ENCODE assay signal across 13 mouse cellular contexts in the genomic region with DNA sequence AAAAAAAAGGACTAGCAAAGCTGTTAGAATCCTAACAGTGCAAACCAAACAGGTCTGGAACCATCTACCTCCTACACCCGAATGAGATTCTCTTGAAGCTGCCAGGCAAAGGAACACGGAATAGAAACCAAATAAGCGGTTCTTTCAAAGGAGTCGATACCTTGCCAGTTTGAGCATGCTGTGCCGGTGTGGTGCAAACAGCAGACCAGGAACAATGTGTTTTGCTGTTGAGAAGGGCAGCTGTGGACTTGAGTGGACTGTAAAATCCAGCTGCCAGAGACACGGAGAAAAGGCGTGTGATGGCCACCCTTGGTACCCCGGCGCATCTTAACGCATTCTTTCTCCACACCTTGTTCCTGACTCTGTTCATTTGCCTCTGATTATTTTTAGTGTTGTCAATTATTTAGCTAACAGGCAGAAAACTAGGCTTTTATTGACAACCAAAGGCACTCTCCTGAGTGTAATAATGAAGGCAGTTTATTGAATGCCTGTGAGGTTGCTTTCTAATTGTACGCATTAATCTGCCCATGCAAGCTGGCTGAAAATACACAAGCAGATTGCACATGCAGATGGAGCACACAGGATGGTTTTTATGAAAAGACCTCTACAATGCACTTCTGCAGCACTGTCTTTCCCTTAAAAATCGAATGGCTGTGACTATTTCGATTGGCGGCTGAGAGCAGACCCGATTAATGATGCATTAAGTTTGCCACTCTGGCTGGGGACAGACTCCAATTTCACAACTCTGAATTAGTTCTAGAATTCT. TPM values are rescaled to one million over a fixed set of nuclear protein-coding genes. Genes with fewer than 3 reads are reported as not detected.
A peak's percentile ranks its signal among the peaks of the same experiment; 100 is the strongest.
DNase-seq lines count a peak whose midpoint lies in the region; ATAC-seq and TF ChIP-seq lines count a peak whose summit lies in the region.
"Had no signal": no experiment of that assay in that cellular context is flagged by ENCODE, and none has a peak within 500 bp of the region (broad histone marks: within the 10 kb centered on the region; RNA-seq: fewer than 3 reads in every experiment).

No protein-coding gene starts in this region.

- peak overlapping the region; percentile 45 for H3K4me2 ChIP-seq in neural tube, embryonic 12.5 days (replicated peaks)
- H3K4me2 ChIP-seq: heart, embryonic 15.5 days; liver, embryonic 13.5 days had no signal

- WGBS in hindbrain, embryonic 10.5 days = 53% methylated on average over 15 of the region's 15 CpGs
- 41% methylated on average over 15 of the region's 15 CpGs for WGBS in neural tube, embryonic 12.5 days

- ATAC-seq in neural tube, embryonic 12.5 days (ENCODE audit: low FRiP score, low read depth) = peak; percentile 56; the same call in 1 of the 2 replicates
- ATAC-seq: CD4-positive, CD25-positive, alpha-beta regulatory T cell, adult 4 months had no signal

- peak overlapping the region; percentile 27 for H3K4me3 ChIP-seq in left cerebral cortex, adult 2 months
- peak overlapping the region; percentile 22; the same call in 1 of the 2 replicates for H3K4me3 ChIP-seq in hindbrain, embryonic 10.5 days
- no peak overlapping the region for H3K4me3 ChIP-seq in neural tube, embryonic 12.5 days
- H3K4me3 ChIP-seq: heart, embryonic 15.5 days; liver, embryonic 13.5 days had no signal

- H3K27me3 ChIP-seq in hindbrain, embryonic 10.5 days (ENCODE audit: insufficient read depth, poor library complexity, severe bottlenecking) = no peaks in the 10 kb centered on the region
- no peaks in the 10 kb centered on the region for H3K27me3 ChIP-seq in neural tube, embryonic 12.5 days (replicated peaks)
- H3K27me3 ChIP-seq: heart, embryonic 15.5 days; liver, embryonic 13.5 days had no signal

- TF ChIP-seq CTCF in left cerebral cortex, adult 2 months (IDR thresholded peaks at IDR 0.05) = no peak

- intact Hi-C loops in left cerebral cortex, adult 2 months (cut with DNase I) = no loop called here
- intact Hi-C loops in left cerebral cortex, postnatal 4 days (cut with DNase I) = no loop called here

- H3K9me3 ChIP-seq in hindbrain, embryonic 10.5 days = 0 out of 2 replicates have a peak, but pooled peaks cover 8% of the 10 kb centered on the region
- no peaks in the 10 kb centered on the region for H3K9me3 ChIP-seq in neural tube, embryonic 12.5 days
- H3K9me3 ChIP-seq: heart, embryonic 15.5 days; liver, embryonic 13.5 days had no signal

- H3K4me1 ChIP-seq in hindbrain, embryonic 10.5 days (replicated peaks) = peaks cover 13% of the 10 kb centered on the region; the same call in 1 of the 2 replicates
- peaks cover 5% of the 10 kb centered on the region; the same call in 1 of the 2 replicates for H3K4me1 ChIP-seq in neural tube, embryonic 12.5 days
- H3K4me1 ChIP-seq: heart, embryonic 15.5 days; liver, embryonic 13.5 days had no signal

- no peak for DNase-seq in left cerebral cortex, adult 2 months (ENCODE audit: extremely low spot score in 1 of 2, low spot score in 2 of 2)
- DNase-seq in left cerebral cortex, postnatal 4 days = no peak
- peak; percentile 15 for DNase-seq in hindbrain, embryonic 10.5 days (ENCODE audit: low spot score)
- DNase-seq in layer of hippocampus, postnatal 10 days (ENCODE audit: low spot score in 2 of 2) = peak; percentile 41 to 43
- no peak for DNase-seq in ovary, postnatal 14 days (ENCODE audit: low spot score)
- no peak for DNase-seq in kidney, adult 9 months
- no peak for DNase-seq in left cerebral cortex, adult 11 months (ENCODE audit: low spot score)
- DNase-seq: adrenal gland, postnatal 36 days; liver, embryonic 13.5 days; lung, postnatal 36 days had no signal

- H3K27ac ChIP-seq in left cerebral cortex, adult 2 months = no peak overlapping the region
- H3K27ac ChIP-seq in hindbrain, embryonic 10.5 days = peak overlapping the region; percentile 37; the same call in 1 of the 2 replicates
- H3K27ac ChIP-seq in neural tube, embryonic 12.5 days = no peak overlapping the region
- H3K27ac ChIP-seq: heart, embryonic 15.5 days; liver, embryonic 13.5 days had no signal

- no peaks in the 10 kb centered on the region for H3K36me3 ChIP-seq in hindbrain, embryonic 10.5 days
- H3K36me3 ChIP-seq in neural tube, embryonic 12.5 days = no peaks in the 10 kb centered on the region
- H3K36me3 ChIP-seq: heart, embryonic 15.5 days; liver, embryonic 13.5 days had no signal

- H3K9ac ChIP-seq in neural tube, embryonic 12.5 days = no peak overlapping the region
- H3K9ac ChIP-seq: heart, embryonic 15.5 days; liver, embryonic 13.5 days had no signal

RNA-seq across cellular contexts. Expression of a gene that starts 38.9 kb away (rescaled TPM):
- under 1 TPM; 0.42 to 0.54 TPM for total RNA-seq in left cerebral cortex, adult 2 months (2021)
- under 1 TPM in 1 of 2 experiments, not detected in 1; 0.24 TPM for total RNA-seq in left cerebral cortex, postnatal 4 days (2021)
- 0.09 and 0.18 TPM in 2 replicates for polyA plus RNA-seq in hindbrain, embryonic 10.5 days (2016; fragmentation: Nextera tagmentation; extraction: Ambion mirVana)
- total RNA-seq in layer of hippocampus, postnatal 10 days (2021) = under 1 TPM; 0.30 to 0.49 TPM
- 0.22 and 0.28 TPM in 2 replicates for polyA plus RNA-seq in neural tube, embryonic 12.5 days (2016; fragmentation: Nextera tagmentation; extraction: Ambion mirVana)

Comparison
In these comparisons a context has a peak if more than half of its experiments do, and no peak if none do; other contexts are left out.
1. DNase-seq: peak in hindbrain, embryonic 10.5 days (single experiment) and layer of hippocampus, postnatal 10 days (2 of 2); none in left cerebral cortex, adult 2 months (0 of 2), left cerebral cortex, postnatal 4 days (single experiment), ovary, postnatal 14 days (single experiment), kidney, adult 9 months (single experiment) and left cerebral cortex, adult 11 months (single experiment).